Mouse (Mus musculus) heart, embryonic 12.5 days (tissue): ENCODE data around the gene Mpnd. TPM values are rescaled to one million over a fixed set of nuclear protein-coding genes. Genes with fewer than 3 reads are reported as not detected.
"Not testable (repeated sequence)": the region's sequence is repeated elsewhere in the genome, so short reads cannot be mapped to it uniquely, and the experiment has no call there.

Source experiments
- ATAC-seq: fragments of 200-750 bp; cut with Nextera tagmentation; 2 replicates; pipeline ENCODE4 v1.8.0; 2017; ENCODE audit warnings: moderate TSS enrichment, moderate library complexity; ENCODE audit not compliant: insufficient number of reproducible peaks, low FRiP score
- H3K27ac ChIP-seq: fragments of 300-500 bp; sonication (generic); 2 replicates; pipeline ENCODE4 v1.5.1; 2016; ENCODE audit warnings: mild to moderate bottlenecking, moderate library complexity; ENCODE audit not compliant: poor library complexity, severe bottlenecking
- H3K27me3 ChIP-seq: fragments of 300-500 bp; sonication (generic); replicated peaks from 2 replicates; pipeline ENCODE4 v1.6.1; 2016; ENCODE audit warnings: mild to moderate bottlenecking, moderate library complexity
- H3K36me3 ChIP-seq: fragments of 300-500 bp; sonication (generic); 2 replicates; pipeline ENCODE4 v1.6.1; 2016; ENCODE audit warnings: mild to moderate bottlenecking, moderate library complexity
- H3K4me1 ChIP-seq: fragments of 300-500 bp; sonication (generic); replicated peaks from 2 replicates; pipeline ENCODE4 v1.6.1; 2016; ENCODE audit warnings: mild to moderate bottlenecking
- H3K4me2 ChIP-seq: fragments of 300-500 bp; sonication (generic); 2 replicates; pipeline ENCODE4 v1.6.1; 2016; ENCODE audit warnings: mild to moderate bottlenecking, moderate library complexity
- H3K4me3 ChIP-seq: fragments of 300-500 bp; sonication (generic); 2 replicates; pipeline ENCODE4 v1.5.1; 2016; ENCODE audit warnings: mild to moderate bottlenecking
- H3K9ac ChIP-seq: fragments of 300-500 bp; sonication (generic); 2 replicates; pipeline ENCODE4 v1.6.1; 2016; ENCODE audit warnings: mild to moderate bottlenecking, moderate library complexity
- H3K9me3 ChIP-seq: fragments of 300-500 bp; sonication (generic); replicated peaks from 2 replicates; pipeline ENCODE4 v1.6.1; 2016; ENCODE audit warnings: mild to moderate bottlenecking, moderate library complexity
- WGBS: fragments of 180-500 bp; shearing (Covaris S2); methylation state at CpG from one replicate; pipeline ENCODE4 v1.1.7; 2016; 5-methylcytosine and 5-hydroxymethylcytosine counted together
- polyA plus RNA-seq: library from polyadenylated mRNA; unstranded; fragments of >200 nt; fragmentation: Nextera tagmentation; extraction: Ambion mirVana; gene quantifications from 2 replicates; pipeline ENCODE4 v1.2.1, GENCODE M21; 2016

Mpnd gene
- polyA plus RNA-seq, 1 experiment from 2014 or later, result 75.4 TPM

GRCm38 (mm10) chr17:56040030-56040856 lies 34.7 kb downstream of the Mpnd start, which contains the start of gene Chaf1a:
Chaf1a (plus strand) TSS chr17:56040439.
- peak; percentile 85 for ATAC-seq
- H3K9me3 ChIP-seq, result no peaks in the 10 kb centered on the region
- H3K4me1 ChIP-seq, result peaks cover 16% of the 10 kb centered on the region
- H3K27me3 ChIP-seq, result no peaks in the 10 kb centered on the region
- peaks cover 16% of the 10 kb centered on the region for H3K36me3 ChIP-seq
- H3K4me2 ChIP-seq, result peak within 1 kb of the TSS; percentile 90
- H3K27ac ChIP-seq, result peak within 1 kb of the TSS; percentile 76
- under 1% methylated on average over 68 of the region's 68 CpGs for WGBS
- H3K4me3 ChIP-seq, result peak within 1 kb of the TSS; percentile 85
- H3K9ac ChIP-seq, result peak within 1 kb of the TSS; percentile 91

GRCm38 (mm10) chr17:56040857-56041163 lies 35.3 kb downstream of the Mpnd start:
- Histone ChIP-seq H3K4me1 (peaks cover 13% of the 10 kb centered on the region), H3K4me3 (peak overlapping the region; percentile 85), H3K9ac (peak overlapping the region; percentile 91), H3K27me3 (no peaks in the 10 kb centered on the region), H3K9me3 (no peaks in the 10 kb centered on the region), H3K36me3 (peaks cover 21% of the 10 kb centered on the region), H3K27ac (peak overlapping the region; percentile 76), H3K4me2 (peak overlapping the region; percentile 90)
- no peak for ATAC-seq
- 2% methylated on average over 12 of the region's 12 CpGs for WGBS

- 91% methylated on average over 5 of the region's 5 CpGs for WGBS
- Histone ChIP-seq H3K4me2 (no peak overlapping the region), H3K9ac (no peak overlapping the region), H3K4me1 (peaks cover 2% of the 10 kb centered on the region; the same call in 1 of the 2 replicates), H3K9me3 (no peaks in the 10 kb centered on the region), H3K36me3 (peaks cover 72% of the 10 kb centered on the region), H3K4me3 (no peak overlapping the region), H3K27me3 (no peaks in the 10 kb centered on the region), H3K27ac (no peak overlapping the region)
- ATAC-seq, result no peak
These were observed 45.9 kb downstream of the Mpnd start for GRCm38 (mm10) chr17:56051369-56051768.

GRCm38 (mm10) chr17:56054938-56055337 lies 49.4 kb downstream of the Mpnd start:
- Histone ChIP-seq H3K27ac (no peak overlapping the region), H3K9ac (no peak overlapping the region), H3K4me3 (no peak overlapping the region), H3K4me2 (no peak overlapping the region), H3K27me3 (no peaks in the 10 kb centered on the region), H3K4me1 (peaks cover 2% of the 10 kb centered on the region; the same call in 1 of the 2 replicates), H3K36me3 (peaks cover 73% of the 10 kb centered on the region), H3K9me3 (no peaks in the 10 kb centered on the region)
- ATAC-seq, result no peak

GRCm38 (mm10) chr17:56055945-56056678 lies 50.6 kb downstream of the Mpnd start:
- Histone ChIP-seq H3K4me2 (no peak overlapping the region), H3K9ac (no peak overlapping the region), H3K9me3 (no peaks in the 10 kb centered on the region), H3K4me1 (peaks cover 2% of the 10 kb centered on the region; the same call in 1 of the 2 replicates), H3K36me3 (peaks cover 74% of the 10 kb centered on the region), H3K27ac (no peak overlapping the region), H3K27me3 (no peaks in the 10 kb centered on the region), H3K4me3 (no peak overlapping the region)
- 56% methylated on average over 4 of the region's 4 CpGs for WGBS
- ATAC-seq, result no peak

GRCm38 (mm10) chr17:56057381-56058120 lies 52.0 kb downstream of the Mpnd start:
- Histone ChIP-seq H3K4me3 (no peak overlapping the region), H3K4me2 (no peak overlapping the region), H3K9ac (no peak overlapping the region), H3K9me3 (no peaks in the 10 kb centered on the region), H3K36me3 (peaks cover 75% of the 10 kb centered on the region), H3K27me3 (no peaks in the 10 kb centered on the region), H3K27ac (no peak overlapping the region), H3K4me1 (peaks cover 2% of the 10 kb centered on the region; the same call in 1 of the 2 replicates)
- ATAC-seq, result no peak
- WGBS, result 79% methylated on average over 11 of the region's 11 CpGs

- Histone ChIP-seq H3K9ac (0 out of 2 replicates have a peak overlapping the region, but pooled peaks have one; percentile 20), H3K27me3 (no peaks in the 10 kb centered on the region), H3K27ac (no peak overlapping the region), H3K4me2 (no peak overlapping the region), H3K36me3 (peaks cover 100% of the 10 kb centered on the region), H3K9me3 (0 out of 2 replicates have a peak, but pooled peaks cover 2% of the 10 kb centered on the region), H3K4me3 (no peak overlapping the region), H3K4me1 (no peaks in the 10 kb centered on the region)
- ATAC-seq, result no peak
- 93% methylated on average over 7 of the region's 7 CpGs for WGBS
These were observed 56.6 kb downstream of the Mpnd start for GRCm38 (mm10) chr17:56062081-56062480.

GRCm38 (mm10) chr17:56065715-56066114 lies 60.2 kb downstream of the Mpnd start:
- H3K9me3 ChIP-seq, H3K27ac ChIP-seq, H3K9ac ChIP-seq, H3K4me1 ChIP-seq, ATAC-seq, H3K4me2 ChIP-seq, H3K27me3 ChIP-seq, H3K4me3 ChIP-seq: not testable (repeated sequence)
- WGBS, result 76% methylated on average over 6 of the region's 6 CpGs
- peaks cover 100% of the 10 kb centered on the region for H3K36me3 ChIP-seq

Other genes with a start within 250 kb of the Mpnd start
- gene Zfp119a, start 126.8 kb upstream of the Mpnd start, polyA plus RNA-seq, result 6.3 and 7.4 TPM in 2 replicates
- 7.3 and 8.0 TPM in 2 replicates for gene Zfp959, start 113.6 kb upstream of the Mpnd start, polyA plus RNA-seq
- 3.1 and 4.3 TPM in 2 replicates for gene Zfp119b, start 56.2 kb upstream of the Mpnd start, polyA plus RNA-seq
- 0.40 TPM in 1 of 2 replicates, not detected in the other for gene Ebi3, start 53.1 kb upstream of the Mpnd start, polyA plus RNA-seq
- 17.4 and 17.5 TPM in 2 replicates for gene Yju2, start 46.6 kb upstream of the Mpnd start, polyA plus RNA-seq
- 7.2 and 9.2 TPM in 2 replicates for gene Shd, start 35.2 kb upstream of the Mpnd start, polyA plus RNA-seq
- 5.2 and 5.6 TPM in 2 replicates for gene Fsd1, start 19.2 kb upstream of the Mpnd start, polyA plus RNA-seq
- gene Stap2, start 127 bp upstream of the Mpnd start, polyA plus RNA-seq, result 10.2 and 10.4 TPM in 2 replicates
- gene Sh3gl1, start 30.9 kb downstream of the Mpnd start, polyA plus RNA-seq, result 93.2 and 96.6 TPM in 2 replicates
- gene Chaf1a, start 34.7 kb downstream of the Mpnd start, polyA plus RNA-seq, result 22.0 and 22.6 TPM in 2 replicates
- 35.5 and 39.8 TPM in 2 replicates for gene Ubxn6, start 69.3 kb downstream of the Mpnd start, polyA plus RNA-seq
- gene Hdgfl2, start 73.9 kb downstream of the Mpnd start, polyA plus RNA-seq, result 93.1 and 95.1 TPM in 2 replicates
- 0.05 and 0.12 TPM in 2 replicates for gene Plin4, start 104.1 kb downstream of the Mpnd start, polyA plus RNA-seq
- gene Plin5, start 111.9 kb downstream of the Mpnd start, polyA plus RNA-seq, result 0.09 and 0.17 TPM in 2 replicates
- gene Lrg1, start 116.3 kb downstream of the Mpnd start, polyA plus RNA-seq, result 0.18 TPM in 1 of 2 replicates, not detected in the other
- 0.44 and 0.57 TPM in 2 replicates for gene Sema6b, start 134.6 kb downstream of the Mpnd start, polyA plus RNA-seq
- 4.8 and 5.0 TPM in 2 replicates for gene Tnfaip8l1, start 156.8 kb downstream of the Mpnd start, polyA plus RNA-seq
- 72.9 and 73.2 TPM in 2 replicates for gene Mydgf, start 178.2 kb downstream of the Mpnd start, polyA plus RNA-seq
- gene Dpp9, start 213.2 kb downstream of the Mpnd start, polyA plus RNA-seq, result 27.8 and 28.4 TPM in 2 replicates